Comparison of ENCODE assay signal across 9 mouse cellular contexts in the genomic region with DNA sequence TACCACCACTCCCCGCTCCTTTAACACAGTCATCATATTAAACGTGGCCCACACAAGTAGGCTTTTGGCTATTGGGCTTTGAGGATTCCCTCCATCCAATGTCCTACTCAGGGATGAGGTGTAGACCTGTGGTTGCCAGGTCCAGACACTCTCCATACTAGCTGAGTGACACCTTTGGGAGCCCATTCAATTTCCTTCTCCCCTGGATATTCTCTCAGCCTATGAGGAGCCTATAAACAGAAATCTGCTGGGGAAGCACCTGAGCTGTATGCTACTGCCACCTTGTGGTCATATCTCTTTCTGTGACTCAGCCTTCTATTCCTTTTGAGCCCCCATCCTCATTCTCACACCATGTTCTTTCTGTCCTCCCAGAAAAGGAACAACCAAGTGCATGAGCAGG.
DNase-seq lines count a peak whose midpoint lies in the region; ATAC-seq and TF ChIP-seq lines count a peak whose summit lies in the region.
"Had no signal": no experiment of that assay in that cellular context is flagged by ENCODE, and none has a peak within 500 bp of the region (broad histone marks: within the 10 kb centered on the region; RNA-seq: fewer than 3 reads in every experiment).

No protein-coding gene starts in this region.

- H3K4me2 ChIP-seq in forebrain, embryonic 15.5 days (replicated peaks) = no peak overlapping the region

- no peak for DNase-seq in layer of hippocampus, adult 2 months (ENCODE audit: low spot score in 2 of 2)
- no peak for DNase-seq in layer of hippocampus, postnatal 36 days
- DNase-seq in R1 (ENCODE audit: low read depth, low spot score) = peak; percentile 61
- DNase-seq in midbrain, embryonic 10.5 days (ENCODE audit: low spot score) = peak; percentile 15
- no peak for DNase-seq in layer of hippocampus, postnatal 25 days (ENCODE audit: extremely low spot score in 1 of 2, low spot score in 1 of 2)
- no peak for DNase-seq in ovary, postnatal 36 days (ENCODE audit: low spot score)
- no peak for DNase-seq in gastrocnemius, postnatal 10 days

- H3K9me3 ChIP-seq in forebrain, embryonic 15.5 days = no peaks in the 10 kb centered on the region
- H3K9me3 ChIP-seq in midbrain, embryonic 10.5 days (replicated peaks) = no peaks in the 10 kb centered on the region

- no peaks in the 10 kb centered on the region for H3K36me3 ChIP-seq in forebrain, embryonic 15.5 days
- H3K36me3 ChIP-seq in midbrain, embryonic 10.5 days = no peaks in the 10 kb centered on the region

- H3K27me3 ChIP-seq in forebrain, embryonic 15.5 days = no peaks in the 10 kb centered on the region
- no peaks in the 10 kb centered on the region for H3K27me3 ChIP-seq in midbrain, embryonic 10.5 days (ENCODE audit: low read depth, poor library complexity, severe bottlenecking)

- H3K4me1 ChIP-seq in forebrain, embryonic 15.5 days = no peaks in the 10 kb centered on the region
- peaks cover 13% of the 10 kb centered on the region for H3K4me1 ChIP-seq in midbrain, embryonic 10.5 days

- peak; percentile 79 for TF ChIP-seq CTCF in layer of hippocampus, adult 2 months (conservative IDR thresholded peaks at IDR 0.05)

- H3K27ac ChIP-seq in layer of hippocampus, adult 2 months = no peak overlapping the region
- H3K27ac ChIP-seq in forebrain, embryonic 15.5 days (replicated peaks) = no peak overlapping the region
- no peak overlapping the region for H3K27ac ChIP-seq in midbrain, embryonic 10.5 days (replicated peaks)

- no peak overlapping the region for H3K4me3 ChIP-seq in layer of hippocampus, adult 2 months
- H3K4me3 ChIP-seq in forebrain, embryonic 15.5 days = no peak overlapping the region
- no peak overlapping the region for H3K4me3 ChIP-seq in midbrain, embryonic 10.5 days
- H3K4me3 ChIP-seq: myocyte had no signal

- 95% methylated on average over 2 of the region's 2 CpGs for WGBS in forebrain, embryonic 15.5 days
- 88% methylated on average over 2 of the region's 2 CpGs for WGBS in midbrain, embryonic 10.5 days

- peak; percentile 70 for ATAC-seq in forebrain, embryonic 15.5 days (replicated peaks)

- H3K9ac ChIP-seq in forebrain, embryonic 15.5 days (replicated peaks) = no peak overlapping the region

Comparison
In these comparisons a context has a peak if more than half of its experiments do, and no peak if none do; other contexts are left out.
1. DNase-seq: peak in R1 (single experiment) and midbrain, embryonic 10.5 days (single experiment); none in layer of hippocampus, adult 2 months (0 of 2), layer of hippocampus, postnatal 36 days (0 of 2), layer of hippocampus, postnatal 25 days (0 of 2), ovary, postnatal 36 days (single experiment) and gastrocnemius, postnatal 10 days (single experiment).